Mouse (Mus musculus) embryonic facial prominence, embryonic 12.5 days (tissue): Measurements from ENCODE around the gene Trak1. TPM values are rescaled to one million over a fixed set of nuclear protein-coding genes. Genes with fewer than 3 reads are reported as not detected.
"Not testable (repeated sequence)": the region's sequence is repeated elsewhere in the genome, so short reads cannot be mapped to it uniquely, and the experiment has no call there.

Source experiments
- ATAC-seq: fragments of 200-750 bp; cut with Nextera tagmentation; 2 replicates; pipeline ENCODE4 v1.8.0; 2017; ENCODE audit not compliant: insufficient number of reproducible peaks, insufficient read depth, low FRiP score, low TSS enrichment
- H3K27ac ChIP-seq: fragments of 300-500 bp; sonication (generic); 2 replicates; pipeline ENCODE4 v1.5.1; 2016; ENCODE audit warnings: mild to moderate bottlenecking
- H3K27me3 ChIP-seq: fragments of 300-500 bp; sonication (generic); 2 replicates; pipeline ENCODE4 v1.6.1; 2016; ENCODE audit warnings: mild to moderate bottlenecking, moderate library complexity
- H3K36me3 ChIP-seq: fragments of 300-500 bp; sonication (generic); 2 replicates; pipeline ENCODE4 v1.6.1; 2016; ENCODE audit warnings: mild to moderate bottlenecking
- H3K4me1 ChIP-seq: fragments of 300-500 bp; sonication (generic); 2 replicates; pipeline ENCODE4 v1.6.1; 2016
- H3K4me2 ChIP-seq: fragments of 300-500 bp; sonication (generic); replicated peaks from 2 replicates; pipeline ENCODE4 v1.6.1; 2016; ENCODE audit warnings: mild to moderate bottlenecking, moderate library complexity
- H3K4me3 ChIP-seq: fragments of 300-500 bp; sonication (generic); 2 replicates; pipeline ENCODE4 v1.5.1; 2016; ENCODE audit warnings: mild to moderate bottlenecking
- H3K9ac ChIP-seq: fragments of 300-500 bp; sonication (generic); 2 replicates; pipeline ENCODE4 v1.6.1; 2016; ENCODE audit warnings: mild to moderate bottlenecking, moderate library complexity
- H3K9me3 ChIP-seq: fragments of 300-500 bp; sonication (generic); 2 replicates; pipeline ENCODE4 v1.6.1; 2016; ENCODE audit warnings: mild to moderate bottlenecking, moderate library complexity
- whole genome bisulfite sequencing: fragments of 180-500 bp; shearing (Covaris S2); methylation state at CpG from one replicate; pipeline ENCODE4 v1.1.7; 2016; 5-methylcytosine and 5-hydroxymethylcytosine counted together
- polyA plus RNA-seq: library from polyadenylated mRNA; unstranded; fragments of >200 nt; fragmentation: Nextera tagmentation; extraction: Ambion mirVana; gene quantifications from 2 replicates; pipeline ENCODE4 v1.2.1, GENCODE M21; 2016

Gene Trak1
- polyA plus RNA-seq, 1 experiment from 2014 or later, result 20.0 TPM

DNA sequence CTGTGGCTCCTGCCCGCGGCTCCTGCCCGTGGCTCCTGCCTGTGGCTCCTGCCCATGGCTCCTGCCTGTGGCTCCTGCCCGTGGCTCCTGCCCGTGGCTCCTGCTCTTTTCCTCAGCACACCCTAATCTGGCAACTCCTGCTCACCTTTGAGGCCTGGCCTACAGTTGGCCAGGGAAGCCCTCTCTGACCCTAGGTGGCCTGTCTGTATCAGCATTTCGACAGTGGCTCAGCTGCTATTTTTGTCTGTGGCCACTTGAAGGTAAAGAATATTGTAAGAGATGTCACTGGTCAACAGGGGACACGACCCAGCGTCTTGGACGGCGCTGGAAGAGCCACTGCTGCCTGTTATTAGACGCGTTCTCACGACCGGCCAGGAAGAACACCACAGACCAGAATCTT, 24.7 kb downstream of the Trak1 start:
- Histone ChIP-seq H3K27me3 (no peaks in the 10 kb centered on the region), H3K9ac (no peak overlapping the region), H3K4me3 (no peak overlapping the region), H3K4me1 (peaks cover 15% of the 10 kb centered on the region), H3K4me2 (no peak overlapping the region), H3K36me3 (0 out of 2 replicates have a peak, but pooled peaks cover 3% of the 10 kb centered on the region), H3K9me3 (no peaks in the 10 kb centered on the region), H3K27ac (no peak overlapping the region)
- WGBS, result 95% methylated on average over 14 of the region's 14 CpGs
- ATAC-seq, result no peak

DNA sequence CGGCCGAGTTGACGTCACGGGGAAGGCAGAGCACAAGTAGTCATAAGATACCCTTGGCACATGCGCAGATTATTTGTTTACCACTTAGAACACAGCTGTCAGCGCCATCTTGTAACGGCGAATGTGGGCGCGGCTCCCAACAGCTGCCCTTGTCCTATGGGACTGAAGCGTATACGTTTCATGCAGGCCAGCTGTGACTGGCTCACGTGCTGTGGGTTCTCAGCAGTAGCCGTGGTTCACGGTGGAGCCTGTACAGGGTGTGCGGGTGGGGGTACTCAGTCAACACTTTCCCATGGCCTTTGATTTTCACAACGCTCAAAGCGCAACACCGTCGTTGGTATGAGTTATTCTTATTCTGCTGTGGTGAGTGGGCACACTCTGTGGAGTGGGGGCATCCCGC, 31.0 kb downstream of the Trak1 start:
- not testable (repeated sequence) for H3K9ac ChIP-seq, H3K9me3 ChIP-seq, H3K36me3 ChIP-seq, H3K4me2 ChIP-seq, H3K27me3 ChIP-seq, H3K4me3 ChIP-seq, H3K27ac ChIP-seq, ATAC-seq
- WGBS, result 94% methylated on average over 16 of the region's 21 CpGs
- H3K4me1 ChIP-seq, result peaks cover 31% of the 10 kb centered on the region

DNA sequence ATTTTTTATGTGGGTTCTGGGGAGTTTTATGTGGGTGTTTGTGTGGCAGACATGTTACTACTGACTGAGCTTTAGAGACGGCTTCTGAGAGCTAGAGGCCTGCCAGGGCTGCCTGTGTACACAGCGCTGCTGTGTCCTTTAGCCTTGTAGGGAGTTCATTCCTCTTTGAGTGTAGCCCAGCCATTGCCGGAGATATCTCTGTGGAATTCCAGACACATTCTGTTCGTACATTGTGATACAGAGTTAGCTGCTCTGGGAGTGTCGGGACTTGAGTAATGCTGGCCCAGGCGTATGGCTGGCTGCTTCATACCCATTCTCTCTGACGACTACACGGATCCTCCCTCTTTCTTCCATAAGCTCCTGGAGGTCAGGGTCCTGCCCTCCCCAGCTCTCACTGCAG, 31.9 kb downstream of the Trak1 start:
- no peaks in the 10 kb centered on the region for H3K27me3 ChIP-seq
- no peak overlapping the region for H3K9ac ChIP-seq
- 76% methylated on average over 8 of the region's 8 CpGs for WGBS
- H3K4me3 ChIP-seq, result no peak overlapping the region
- 0 out of 2 replicates have a peak overlapping the region, but pooled peaks have one; percentile 41 for H3K27ac ChIP-seq
- no peak for ATAC-seq
- no peaks in the 10 kb centered on the region for H3K9me3 ChIP-seq
- no peak overlapping the region for H3K4me2 ChIP-seq
- no peaks in the 10 kb centered on the region for H3K36me3 ChIP-seq
- H3K4me1 ChIP-seq, result peaks cover 35% of the 10 kb centered on the region

DNA sequence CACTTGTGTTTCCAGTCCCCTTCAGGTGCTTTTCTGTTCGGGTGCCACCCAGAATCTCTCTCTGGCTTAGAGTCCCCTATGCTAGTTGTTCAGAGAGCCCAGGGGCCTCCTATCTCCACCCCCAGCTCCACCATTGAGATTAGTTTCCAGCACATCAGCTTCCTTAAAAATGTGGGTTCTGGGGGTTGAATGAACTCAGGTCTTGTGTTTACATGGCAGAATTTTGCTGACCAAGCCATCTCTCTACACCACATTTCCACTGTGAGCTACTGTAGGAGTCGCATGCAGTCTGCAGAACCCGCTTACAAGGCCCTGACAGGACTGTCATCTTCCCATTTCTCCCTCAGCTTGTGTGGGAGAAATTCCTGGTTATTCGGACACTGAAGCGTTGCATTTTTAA, 32.8 kb downstream of the Trak1 start:
- no peak overlapping the region for H3K9ac ChIP-seq
- H3K27me3 ChIP-seq, result no peaks in the 10 kb centered on the region
- ATAC-seq, result no peak
- WGBS, result 84% methylated on average over 5 of the region's 5 CpGs
- no peaks in the 10 kb centered on the region for H3K36me3 ChIP-seq
- H3K4me1 ChIP-seq, result peaks cover 44% of the 10 kb centered on the region
- H3K4me2 ChIP-seq, result no peak overlapping the region
- no peak overlapping the region for H3K27ac ChIP-seq
- H3K9me3 ChIP-seq, result no peaks in the 10 kb centered on the region
- no peak overlapping the region for H3K4me3 ChIP-seq

DNA sequence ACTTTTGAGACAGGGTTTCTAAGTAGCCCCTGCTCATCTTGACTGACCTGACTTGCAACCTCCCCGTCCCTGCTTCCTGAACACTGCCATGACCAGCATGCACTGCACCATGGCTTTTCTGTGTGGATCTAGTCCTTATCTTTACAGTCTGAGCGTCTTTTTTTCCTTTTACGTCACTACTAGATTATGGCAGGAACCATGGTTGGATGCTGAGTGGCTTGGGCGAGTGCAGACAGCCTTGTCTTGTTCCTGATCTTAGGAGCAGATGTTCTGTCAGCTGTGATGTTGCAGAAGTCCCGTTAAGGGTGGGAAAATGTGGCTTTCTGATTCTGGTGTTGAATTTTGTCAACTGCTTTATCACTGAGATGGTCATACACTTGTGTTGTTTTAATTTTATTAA, 34.1 kb downstream of the Trak1 start:
- no peaks in the 10 kb centered on the region for H3K36me3 ChIP-seq
- no peak overlapping the region for H3K4me2 ChIP-seq
- no peak overlapping the region for H3K9ac ChIP-seq
- 20% methylated on average over 5 of the region's 5 CpGs for WGBS
- peaks cover 58% of the 10 kb centered on the region for H3K4me1 ChIP-seq
- peak overlapping the region; percentile 92 for H3K27ac ChIP-seq
- H3K4me3 ChIP-seq, result no peak overlapping the region
- no peaks in the 10 kb centered on the region for H3K9me3 ChIP-seq
- ATAC-seq, result no peak
- no peaks in the 10 kb centered on the region for H3K27me3 ChIP-seq

DNA sequence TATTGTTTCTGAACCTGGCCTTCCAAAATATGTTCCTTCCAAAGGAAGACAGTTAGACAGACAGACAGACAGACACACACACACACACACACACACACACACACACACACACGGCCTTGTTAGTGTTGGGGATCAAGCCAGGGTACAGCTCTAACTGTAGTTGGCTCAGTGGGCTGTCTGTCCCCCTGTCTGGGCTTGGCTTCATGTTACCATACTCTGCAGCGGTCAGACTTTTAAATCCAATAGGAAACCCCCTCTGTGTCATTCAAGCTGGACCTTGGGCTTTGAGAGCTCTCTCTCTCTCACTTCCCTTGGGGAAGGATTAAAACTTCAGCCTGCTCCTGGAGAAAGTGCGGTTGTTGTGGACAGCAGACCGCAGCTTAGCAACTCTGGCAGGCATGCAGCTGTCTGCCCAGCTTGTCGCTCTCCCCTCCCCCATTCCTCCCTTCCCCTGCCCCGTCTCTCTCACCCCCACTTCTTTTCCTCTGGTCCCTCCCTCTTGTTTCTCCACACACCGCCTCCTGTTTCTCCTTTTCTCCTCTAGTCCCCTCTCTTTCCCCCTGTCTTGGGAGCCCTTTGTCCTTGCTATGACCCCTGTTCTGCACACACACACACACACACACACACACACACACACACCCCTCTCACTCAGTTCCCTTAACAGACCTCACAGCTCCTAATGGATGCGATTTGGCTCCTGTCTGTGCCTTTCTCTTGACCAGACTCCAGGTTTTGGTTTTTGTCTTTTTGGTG, 34.8 kb downstream of the Trak1 start:
- H3K4me1 ChIP-seq, result peaks cover 63% of the 10 kb centered on the region
- H3K9ac ChIP-seq, result 0 out of 2 replicates have a peak overlapping the region, but pooled peaks have one; percentile 21
- H3K27me3 ChIP-seq, result no peaks in the 10 kb centered on the region
- H3K4me3 ChIP-seq, result no peak overlapping the region
- WGBS, result under 1% methylated on average over 8 of the region's 8 CpGs
- H3K36me3 ChIP-seq, result no peaks in the 10 kb centered on the region
- peak overlapping the region; percentile 92 for H3K27ac ChIP-seq
- peak; percentile 73 for ATAC-seq
- H3K9me3 ChIP-seq, result no peaks in the 10 kb centered on the region
- H3K4me2 ChIP-seq, result peak overlapping the region; percentile 35

DNA sequence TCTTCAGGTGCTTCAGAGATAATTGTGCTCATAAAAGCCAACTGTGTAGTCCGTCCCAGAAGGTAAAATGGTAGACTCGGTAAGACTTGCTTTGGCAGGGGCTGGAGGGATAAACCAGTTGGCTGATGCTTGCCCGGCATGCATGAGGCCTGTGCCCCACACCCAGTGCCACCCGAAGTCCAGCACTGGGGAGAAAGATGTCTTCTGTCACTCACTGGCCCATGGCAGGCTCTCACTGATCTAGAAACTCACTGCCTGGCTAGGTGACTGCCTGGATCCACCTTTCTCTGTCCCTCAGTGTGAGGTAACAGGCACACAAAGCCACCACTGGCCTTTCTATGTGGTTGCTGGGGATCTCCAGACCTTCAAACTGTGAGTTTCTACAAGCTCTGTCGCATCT, 36.3 kb downstream of the Trak1 start:
- H3K27ac ChIP-seq, result peak overlapping the region; percentile 92
- no peaks in the 10 kb centered on the region for H3K27me3 ChIP-seq
- no peaks in the 10 kb centered on the region for H3K9me3 ChIP-seq
- H3K9ac ChIP-seq, result no peak overlapping the region
- peaks cover 76% of the 10 kb centered on the region for H3K4me1 ChIP-seq
- 89% methylated on average over 5 of the region's 5 CpGs for WGBS
- no peaks in the 10 kb centered on the region for H3K36me3 ChIP-seq
- no peak for ATAC-seq
- H3K4me3 ChIP-seq, result no peak overlapping the region
- H3K4me2 ChIP-seq, result no peak overlapping the region

DNA sequence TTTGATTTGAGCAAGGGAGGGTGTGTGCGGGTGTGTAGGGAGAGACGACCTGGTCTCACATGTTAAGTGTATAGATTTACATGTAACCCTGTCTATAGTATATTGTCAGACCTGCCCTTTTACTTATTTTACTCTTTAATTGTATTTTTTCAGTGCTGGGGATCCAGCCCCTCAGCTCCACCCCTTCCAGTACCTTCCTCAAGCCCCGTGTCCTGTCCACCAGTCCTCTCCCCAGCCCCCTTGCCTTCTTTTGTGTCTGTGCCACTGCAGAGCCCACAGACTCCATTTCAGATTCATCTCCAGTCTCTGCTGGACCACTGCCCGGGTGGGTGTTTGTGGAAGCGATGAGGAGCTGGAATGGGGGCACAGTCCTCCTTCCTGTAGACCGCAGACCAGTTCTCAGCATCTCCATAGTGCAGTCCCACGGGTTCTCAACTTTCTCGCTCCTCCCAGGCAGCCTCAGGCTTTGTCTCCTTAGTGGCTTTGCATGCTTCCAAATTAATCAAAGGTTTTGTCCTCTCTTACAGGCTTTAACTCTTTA, 37.1 kb downstream of the Trak1 start:
- peak overlapping the region; percentile 59 for H3K27ac ChIP-seq
- 43% methylated on average over 8 of the region's 8 CpGs for WGBS

DNA sequence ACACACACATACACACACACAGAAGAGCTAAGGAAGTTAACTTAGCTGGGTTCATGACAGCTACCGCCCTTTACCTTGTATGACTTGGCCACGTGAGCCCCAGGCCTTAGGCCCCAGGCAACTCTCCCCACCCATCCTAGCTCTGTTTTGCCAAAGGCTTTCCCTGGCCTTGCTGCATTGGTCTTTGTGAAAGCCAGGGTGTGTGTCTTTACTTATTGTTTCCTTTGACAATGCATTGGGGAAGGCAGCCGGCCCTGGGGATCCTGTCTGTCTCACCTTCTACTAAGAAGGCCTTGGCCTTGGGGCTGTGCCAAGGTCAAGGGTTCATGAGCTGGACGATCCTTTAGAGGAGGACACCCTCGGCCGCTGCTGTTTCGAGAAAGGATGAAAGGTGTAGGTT, 38.3 kb downstream of the Trak1 start:
- H3K4me1 ChIP-seq, result peaks cover 67% of the 10 kb centered on the region

More for the DNA sequence above, 37.1 kb downstream of the Trak1 start:
- Histone ChIP-seq H3K27me3 (no peaks in the 10 kb centered on the region), H3K36me3 (no peaks in the 10 kb centered on the region), H3K9ac (no peak overlapping the region), H3K9me3 (no peaks in the 10 kb centered on the region), H3K4me3 (no peak overlapping the region), H3K4me2 (no peak overlapping the region), H3K4me1 (peaks cover 73% of the 10 kb centered on the region)
- no peak for ATAC-seq

DNA sequence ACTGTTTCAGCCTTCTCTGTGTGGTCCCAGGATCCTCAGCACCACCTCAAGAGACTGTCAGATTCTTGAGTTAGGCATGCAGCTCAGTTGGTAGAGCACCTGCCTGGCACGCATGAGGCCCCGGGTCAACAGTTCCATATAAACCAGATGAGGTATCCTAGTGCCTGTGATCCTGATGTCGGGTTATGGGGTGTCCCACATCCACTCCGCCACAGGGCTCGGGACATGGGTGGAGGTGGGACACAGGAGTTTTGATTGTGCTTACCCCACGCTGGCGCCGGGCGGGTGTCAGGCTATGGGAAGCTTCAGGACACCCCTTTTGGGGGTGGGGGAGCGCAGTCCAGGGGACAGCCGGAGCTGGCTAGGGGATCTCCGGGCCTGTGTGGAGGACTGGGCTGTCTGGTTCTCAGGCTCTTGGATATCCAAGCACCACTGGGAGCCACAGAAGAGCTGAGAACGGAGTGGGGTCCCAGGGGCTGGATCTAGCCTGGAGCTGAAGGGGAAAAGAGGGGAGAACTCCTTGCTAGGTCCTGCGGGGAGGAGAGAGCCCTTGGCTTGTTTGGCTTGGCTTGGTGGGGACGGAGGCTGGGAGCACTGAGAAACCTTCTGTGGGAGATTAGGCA, 39.1 kb downstream of the Trak1 start:
- Histone ChIP-seq H3K27ac (peak overlapping the region; percentile 64; the same call in 1 of the 2 replicates), H3K27me3 (no peaks in the 10 kb centered on the region), H3K4me1 (peaks cover 66% of the 10 kb centered on the region), H3K4me2 (no peak overlapping the region), H3K4me3 (no peak overlapping the region), H3K36me3 (no peaks in the 10 kb centered on the region), H3K9ac (no peak overlapping the region), H3K9me3 (no peaks in the 10 kb centered on the region)
- WGBS, result 92% methylated on average over 15 of the region's 15 CpGs
- ATAC-seq, result no peak

More for the DNA sequence above, 38.3 kb downstream of the Trak1 start:
- WGBS, result 45% methylated on average over 7 of the region's 7 CpGs
- H3K4me3 ChIP-seq, result no peak overlapping the region
- peak overlapping the region; percentile 64 for H3K27ac ChIP-seq
- no peak overlapping the region for H3K9ac ChIP-seq
- no peaks in the 10 kb centered on the region for H3K36me3 ChIP-seq
- H3K27me3 ChIP-seq, result no peaks in the 10 kb centered on the region
- H3K9me3 ChIP-seq, result no peaks in the 10 kb centered on the region
- 0 out of 2 replicates have a peak overlapping the region, but pooled peaks have one; percentile 9 for H3K4me2 ChIP-seq
- ATAC-seq, result no peak

DNA sequence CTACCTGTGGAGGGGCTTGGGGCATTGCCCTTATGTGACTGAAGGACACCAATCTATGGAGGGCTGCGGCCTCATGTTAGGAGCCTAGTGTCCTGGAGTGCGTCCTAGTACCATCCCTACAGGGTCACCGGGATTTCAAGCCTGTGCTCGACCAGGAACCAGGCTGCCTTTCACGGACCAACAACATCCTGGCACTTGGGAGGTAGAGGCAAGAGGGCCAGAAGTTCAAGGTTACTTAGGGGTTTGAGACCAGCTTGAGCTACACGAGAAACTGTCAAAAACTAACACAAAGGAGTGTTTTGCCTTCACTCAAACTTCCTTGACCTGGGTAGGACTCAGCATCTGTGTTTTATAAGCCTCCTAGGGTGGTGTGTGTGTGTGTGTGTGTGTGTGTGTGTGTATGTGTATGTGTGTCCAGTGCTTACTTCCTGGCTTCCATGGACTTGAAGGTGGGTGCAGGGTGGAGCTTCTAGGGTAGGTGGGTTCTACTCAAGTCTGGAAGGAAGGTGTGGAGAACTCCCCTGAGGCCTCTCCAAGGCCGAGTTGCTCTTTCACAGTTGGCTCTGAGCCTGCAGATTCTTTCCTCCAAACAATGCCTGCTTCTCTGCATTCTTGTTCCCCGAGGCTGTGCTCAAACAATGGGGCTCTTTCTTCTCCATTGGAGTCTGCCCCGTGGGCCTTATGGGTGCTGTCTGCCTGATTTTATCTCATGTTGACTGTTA, 40.1 kb downstream of the Trak1 start:
- H3K36me3 ChIP-seq, result no peaks in the 10 kb centered on the region
- H3K9ac ChIP-seq, result no peak overlapping the region
- no peak overlapping the region for H3K4me2 ChIP-seq
- no peak for ATAC-seq
- H3K27me3 ChIP-seq, result no peaks in the 10 kb centered on the region
- H3K27ac ChIP-seq, result peak overlapping the region; percentile 77
- H3K9me3 ChIP-seq, result no peaks in the 10 kb centered on the region
- H3K4me1 ChIP-seq, result peaks cover 66% of the 10 kb centered on the region
- whole genome bisulfite sequencing, result 50% methylated on average over 9 of the region's 9 CpGs
- H3K4me3 ChIP-seq, result no peak overlapping the region
